Mouse (Mus musculus) intestine, embryonic 14.5 days (tissue): ENCODE results near the gene Srrm1. TPM values are rescaled to one million over a fixed set of nuclear protein-coding genes. Genes with fewer than 3 reads are reported as not detected.

Source experiments
- ATAC-seq: fragments of 200-750 bp; cut with Nextera tagmentation; replicated peaks from 2 replicates; pipeline ENCODE4 v1.8.0; 2017; ENCODE audit warnings: low read depth, moderate number of reproducible peaks, moderate TSS enrichment, moderate library complexity; ENCODE audit not compliant: low FRiP score, low TSS enrichment
- DNase-seq: peaks from one replicate; pipeline ENCODE4 v3.0.0-alpha.2; 2018; ENCODE audit warnings: low spot score
- H3K27ac ChIP-seq: fragments of 300-500 bp; sonication (generic); 2 replicates; pipeline ENCODE4 v1.5.1; 2014; ENCODE audit warnings: low read depth, mild to moderate bottlenecking, control low read depth
- H3K27me3 ChIP-seq: fragments of 300-500 bp; sonication (generic); replicated peaks from 2 replicates; pipeline ENCODE4 v1.6.1; 2014; ENCODE audit warnings: low read length, control low read depth; ENCODE audit not compliant: control insufficient read depth, insufficient read depth
- H3K36me3 ChIP-seq: fragments of 300-500 bp; sonication (generic); 2 replicates; pipeline ENCODE4 v1.6.1; 2014; ENCODE audit warnings: low read length, control low read depth; ENCODE audit not compliant: control insufficient read depth, insufficient read depth
- H3K4me1 ChIP-seq: fragments of 300-500 bp; sonication (generic); replicated peaks from 2 replicates; pipeline ENCODE4 v1.6.1; 2014; ENCODE audit warnings: low read length, control low read depth, mixed read lengths; ENCODE audit not compliant: control insufficient read depth, insufficient read depth
- H3K4me2 ChIP-seq: fragments of 300-500 bp; sonication (generic); 2 replicates; pipeline ENCODE4 v1.6.1; 2014; ENCODE audit warnings: low read length
- H3K4me3 ChIP-seq: fragments of 300-500 bp; sonication (generic); 2 replicates; pipeline ENCODE4 v1.5.1; 2014; ENCODE audit warnings: low read depth, low read length, control low read depth, mixed read lengths
- H3K9ac ChIP-seq: fragments of 300-500 bp; sonication (generic); 2 replicates; pipeline ENCODE4 v1.6.1; 2014; ENCODE audit warnings: mild to moderate bottlenecking, low read length
- H3K9me3 ChIP-seq: fragments of 300-500 bp; sonication (generic); 2 replicates; pipeline ENCODE4 v1.6.1; 2016; ENCODE audit warnings: low read length, control low read depth; ENCODE audit not compliant: control insufficient read depth
- WGBS: fragments of 180-500 bp; shearing (Covaris S2); extraction: QIAGEN DNeasy Blood & Tissue Kit; methylation state at CpG from one replicate; pipeline ENCODE4 v1.1.7; 2014; 5-methylcytosine and 5-hydroxymethylcytosine counted together
- polyA plus RNA-seq: library from polyadenylated mRNA; unstranded; fragments of >200 nt; fragmentation: Nextera tagmentation; extraction: Ambion mirVana; gene quantifications from 2 replicates; pipeline ENCODE4 v1.2.1, GENCODE M21; 2014

Gene Srrm1
- polyA plus RNA-seq = 201 and 215 TPM in 2 replicates

- peaks cover 15% of the 10 kb centered on the region for H3K36me3 ChIP-seq
- H3K27ac ChIP-seq = peak within 1 kb of the TSS; percentile 94
- H3K4me3 ChIP-seq = peak within 1 kb of the TSS; percentile 77
- peaks cover 17% of the 10 kb centered on the region for H3K4me1 ChIP-seq
- no peaks in the 10 kb centered on the region for H3K27me3 ChIP-seq
- no peaks in the 10 kb centered on the region for H3K9me3 ChIP-seq
- H3K9ac ChIP-seq = peak within 1 kb of the TSS; percentile 97
- DNase-seq (peak; percentile 95), ATAC-seq (peak; percentile 89)
- H3K4me2 ChIP-seq = peak within 1 kb of the TSS; percentile 95
- under 1% methylated on average over 69 of the region's 69 CpGs for WGBS
Observed at GRCm38 (mm10) chr4:135353066-135353793, at the start of gene Srrm1. Gene Srrm1, minus strand, starts transcription at chr4:135353321.

- no peak overlapping the region for H3K4me3 ChIP-seq
- ATAC-seq (no peak), DNase-seq (no peak)
- no peaks in the 10 kb centered on the region for H3K9me3 ChIP-seq
- H3K27ac ChIP-seq = no peak overlapping the region
- no peak overlapping the region for H3K9ac ChIP-seq
- H3K36me3 ChIP-seq = no peaks in the 10 kb centered on the region
- peaks cover 3% of the 10 kb centered on the region; the same call in 1 of the 2 replicates for H3K4me1 ChIP-seq
- H3K4me2 ChIP-seq = no peak overlapping the region
- WGBS = 30% methylated on average over 7 of the region's 7 CpGs
- H3K27me3 ChIP-seq = peaks cover 21% of the 10 kb centered on the region
Observed at GRCm38 (mm10) chr4:135401881-135402280, 48.8 kb upstream of the Srrm1 start.

- Histone ChIP-seq H3K9ac (peak within 1 kb of the TSS; percentile 37), H3K9me3 (no peaks in the 10 kb centered on the region), H3K36me3 (no peaks in the 10 kb centered on the region), H3K27ac (0 out of 2 replicates have a peak within 1 kb of the TSS, but pooled peaks have one; percentile 18), H3K4me1 (peaks cover 3% of the 10 kb centered on the region; the same call in 1 of the 2 replicates), H3K4me3 (peak within 1 kb of the TSS; percentile 37), H3K4me2 (peak within 1 kb of the TSS; percentile 62), H3K27me3 (peaks cover 24% of the 10 kb centered on the region)
- peak; percentile 63 for DNase-seq
- peak; percentile 65 for ATAC-seq
- WGBS = under 1% methylated on average over 29 of the region's 29 CpGs
Observed at GRCm38 (mm10) chr4:135397991-135398390, 44.9 kb upstream of the Srrm1 start, which contains the start of gene Ncmap. Gene Ncmap, minus strand, starts transcription at chr4:135398227.

- Histone ChIP-seq H3K9me3 (no peaks in the 10 kb centered on the region), H3K36me3 (no peaks in the 10 kb centered on the region), H3K4me1 (peaks cover 3% of the 10 kb centered on the region; the same call in 1 of the 2 replicates), H3K27ac (0 out of 2 replicates have a peak overlapping the region, but pooled peaks have one; percentile 18), H3K27me3 (peaks cover 24% of the 10 kb centered on the region), H3K4me3 (peak overlapping the region; percentile 37), H3K4me2 (peak overlapping the region; percentile 62), H3K9ac (peak overlapping the region; percentile 37)
- DNase-seq (peak; percentile 70), ATAC-seq (0 out of 2 replicates have a peak, but pooled peaks have one; percentile 28)
- WGBS = 3% methylated on average over 16 of the region's 16 CpGs
Observed at GRCm38 (mm10) chr4:135397551-135397950, 44.4 kb upstream of the Srrm1 start.

- DNase-seq = no peak
- no peak overlapping the region for H3K4me3 ChIP-seq
- ATAC-seq = no peak
- H3K27ac ChIP-seq = no peak overlapping the region
- H3K4me2 ChIP-seq = no peak overlapping the region
- peaks cover 3% of the 10 kb centered on the region; the same call in 1 of the 2 replicates for H3K4me1 ChIP-seq
- H3K9me3 ChIP-seq = no peaks in the 10 kb centered on the region
- H3K36me3 ChIP-seq = no peaks in the 10 kb centered on the region
- peaks cover 24% of the 10 kb centered on the region for H3K27me3 ChIP-seq
- no peak overlapping the region for H3K9ac ChIP-seq
- 85% methylated on average over 5 of the region's 5 CpGs for WGBS
Observed at GRCm38 (mm10) chr4:135396303-135396702, 43.2 kb upstream of the Srrm1 start.

GRCm38 (mm10) chr4:135395375-135395774 lies 42.3 kb upstream of the Srrm1 start:
- WGBS = 63% methylated on average over 4 of the region's 4 CpGs
- Histone ChIP-seq H3K9ac (no peak overlapping the region), H3K27ac (no peak overlapping the region), H3K9me3 (no peaks in the 10 kb centered on the region), H3K4me2 (no peak overlapping the region), H3K27me3 (peaks cover 24% of the 10 kb centered on the region), H3K4me1 (peaks cover 3% of the 10 kb centered on the region; the same call in 1 of the 2 replicates), H3K4me3 (no peak overlapping the region), H3K36me3 (no peaks in the 10 kb centered on the region)
- DNase-seq (no peak), ATAC-seq (peak; percentile 37; the same call in 1 of the 2 replicates)

GRCm38 (mm10) chr4:135394666-135395065 lies 41.5 kb upstream of the Srrm1 start:
- WGBS = 79% methylated on average over 7 of the region's 7 CpGs
- Histone ChIP-seq H3K9me3 (no peaks in the 10 kb centered on the region), H3K4me2 (no peak overlapping the region), H3K4me1 (peaks cover 3% of the 10 kb centered on the region; the same call in 1 of the 2 replicates), H3K9ac (no peak overlapping the region), H3K27me3 (peaks cover 24% of the 10 kb centered on the region), H3K27ac (no peak overlapping the region), H3K36me3 (no peaks in the 10 kb centered on the region), H3K4me3 (no peak overlapping the region)
- ATAC-seq (no peak), DNase-seq (no peak)

GRCm38 (mm10) chr4:135393381-135393780 lies 40.3 kb upstream of the Srrm1 start:
- Histone ChIP-seq H3K4me3 (no peak overlapping the region), H3K9ac (no peak overlapping the region), H3K36me3 (no peaks in the 10 kb centered on the region), H3K9me3 (no peaks in the 10 kb centered on the region), H3K4me1 (peaks cover 3% of the 10 kb centered on the region; the same call in 1 of the 2 replicates), H3K27me3 (peaks cover 17% of the 10 kb centered on the region), H3K4me2 (no peak overlapping the region), H3K27ac (no peak overlapping the region)
- ATAC-seq (no peak), DNase-seq (no peak)
- WGBS = 75% methylated on average over 6 of the region's 6 CpGs
